Mouse (Mus musculus) neural tube, embryonic 14.5 days (tissue): ENCODE results near the gene Mbd3. TPM values are rescaled to one million over a fixed set of nuclear protein-coding genes. Genes with fewer than 3 reads are reported as not detected.

Experiments
- ATAC-seq: fragments of 200-750 bp; cut with Nextera tagmentation; 2 replicates; pipeline ENCODE4 v1.8.0; 2017; ENCODE audit warnings: low read depth, mild to moderate bottlenecking, moderate TSS enrichment, moderate library complexity
- H3K27ac ChIP-seq: fragments of 300-500 bp; sonication (generic); 2 replicates; pipeline ENCODE4 v1.5.1; 2014; ENCODE audit warnings: low read depth, mild to moderate bottlenecking, control low read depth, low read length, moderate library complexity, mixed read lengths
- H3K27me3 ChIP-seq: fragments of 300-500 bp; sonication (generic); 2 replicates; pipeline ENCODE4 v1.6.1; 2014; ENCODE audit warnings: low read length; ENCODE audit not compliant: control insufficient read depth, insufficient read depth
- H3K36me3 ChIP-seq: fragments of 300-500 bp; sonication (generic); 2 replicates; pipeline ENCODE4 v1.6.1; 2014; ENCODE audit warnings: low read length, mixed read lengths; ENCODE audit not compliant: control insufficient read depth, insufficient read depth
- H3K4me1 ChIP-seq: fragments of 300-500 bp; sonication (generic); 2 replicates; pipeline ENCODE4 v1.6.1; 2014; ENCODE audit warnings: low read length; ENCODE audit not compliant: control insufficient read depth, insufficient read depth
- H3K4me2 ChIP-seq: fragments of 300-500 bp; sonication (generic); 2 replicates; pipeline ENCODE4 v1.6.1; 2014; ENCODE audit warnings: mild to moderate bottlenecking, low read depth, low read length, control low read depth
- H3K4me3 ChIP-seq: fragments of 300-500 bp; sonication (generic); 2 replicates; pipeline ENCODE4 v1.5.1; 2014; ENCODE audit warnings: low read depth, low read length, control low read depth, mixed read lengths
- H3K9ac ChIP-seq: fragments of 300-500 bp; sonication (generic); replicated peaks from 2 replicates; pipeline ENCODE4 v1.6.1; 2014; ENCODE audit warnings: low read depth, mild to moderate bottlenecking, control low read depth, low read length, mixed read lengths
- H3K9me3 ChIP-seq: fragments of 300-500 bp; sonication (generic); 2 replicates; pipeline ENCODE4 v1.6.1; 2016; ENCODE audit warnings: low read length; ENCODE audit not compliant: control insufficient read depth
- WGBS: fragments of 180-500 bp; shearing (Covaris S2); extraction: QIAGEN DNeasy Blood & Tissue Kit; methylation state at CpG from one replicate; pipeline ENCODE4 v1.1.7; 2014; 5-methylcytosine and 5-hydroxymethylcytosine counted together
- polyA plus RNA-seq: library from polyadenylated mRNA; unstranded; fragments of >200 nt; fragmentation: Nextera tagmentation; extraction: Ambion mirVana; gene quantifications from 2 replicates; pipeline ENCODE4 v1.2.1, GENCODE M21; 2014

Gene Mbd3
- polyA plus RNA-seq, 1 experiment from 2014 or later, result 162 TPM

DNA sequence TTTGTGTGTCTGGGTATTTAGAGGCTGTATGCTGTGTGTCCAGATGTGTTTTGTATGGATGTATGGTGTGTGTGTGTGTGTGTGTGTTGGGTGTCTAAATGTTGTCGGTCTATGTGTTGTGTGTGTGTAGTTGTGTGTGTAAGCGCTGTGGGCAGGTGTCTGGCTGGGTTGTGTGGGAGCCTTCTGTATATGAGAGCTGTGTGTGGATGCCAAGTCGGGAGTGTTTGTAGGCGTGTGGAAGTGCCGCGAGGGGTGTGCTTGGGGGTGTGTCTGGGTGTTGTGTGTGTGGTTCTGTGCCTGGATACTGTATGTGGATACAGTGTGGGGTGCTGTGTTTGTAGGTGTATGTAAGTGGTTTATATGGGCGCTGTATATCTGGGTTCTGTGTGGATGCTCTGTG lies 42.0 kb downstream of the Mbd3 start:
- peak overlapping the region; percentile 43 for H3K4me2 ChIP-seq
- no peak for ATAC-seq
- no peaks in the 10 kb centered on the region for H3K9me3 ChIP-seq
- H3K9ac ChIP-seq, result no peak overlapping the region
- no peak overlapping the region for H3K27ac ChIP-seq
- no peak overlapping the region; the same call in 1 of the 2 replicates for H3K4me3 ChIP-seq
- H3K27me3 ChIP-seq, result peaks cover 46% of the 10 kb centered on the region
- 31% methylated on average over 7 of the region's 7 CpGs for WGBS
- peaks cover 10% of the 10 kb centered on the region; the same call in 1 of the 2 replicates for H3K4me1 ChIP-seq
- H3K36me3 ChIP-seq, result no peaks in the 10 kb centered on the region

- peak overlapping the region; percentile 26 for H3K4me3 ChIP-seq
- WGBS, result 1% methylated on average over 33 of the region's 34 CpGs
- H3K9me3 ChIP-seq, result no peaks in the 10 kb centered on the region
- H3K27ac ChIP-seq, result no peak overlapping the region
- H3K4me1 ChIP-seq, result peaks cover 10% of the 10 kb centered on the region; the same call in 1 of the 2 replicates
- H3K36me3 ChIP-seq, result no peaks in the 10 kb centered on the region
- peak overlapping the region; percentile 48 for H3K4me2 ChIP-seq
- no peak overlapping the region; the same call in 1 of the 2 replicates for H3K9ac ChIP-seq
- H3K27me3 ChIP-seq, result peaks cover 46% of the 10 kb centered on the region
- ATAC-seq, result 0 out of 2 replicates have a peak, but pooled peaks have one; percentile 14
These were observed 42.6 kb downstream of the Mbd3 start for GRCm38 (mm10) chr10:80356737-80357136.

- Histone ChIP-seq H3K4me3 (peak within 1 kb of the TSS; percentile 26), H3K9me3 (no peaks in the 10 kb centered on the region), H3K27me3 (peaks cover 46% of the 10 kb centered on the region), H3K36me3 (no peaks in the 10 kb centered on the region), H3K4me1 (peaks cover 10% of the 10 kb centered on the region; the same call in 1 of the 2 replicates), H3K9ac (no peak within 1 kb of the TSS; the same call in 1 of the 2 replicates), H3K4me2 (peak within 1 kb of the TSS; percentile 48), H3K27ac (no peak within 1 kb of the TSS)
- under 1% methylated on average over 51 of the region's 53 CpGs for WGBS
- no peak; the same call in 1 of the 2 replicates for ATAC-seq
These were observed 43.2 kb downstream of the Mbd3 start, which contains the start of gene Plk5 for GRCm38 (mm10) chr10:80356001-80356682. Gene Plk5 (plus strand): TSS chr10:80356459.

- H3K27ac ChIP-seq, result no peak overlapping the region
- no peaks in the 10 kb centered on the region for H3K36me3 ChIP-seq
- H3K4me2 ChIP-seq, result no peak overlapping the region
- H3K4me3 ChIP-seq, result no peak overlapping the region
- H3K27me3 ChIP-seq, result peaks cover 49% of the 10 kb centered on the region
- H3K4me1 ChIP-seq, result peaks cover 10% of the 10 kb centered on the region; the same call in 1 of the 2 replicates
- WGBS, result 10% methylated on average over 9 of the region's 9 CpGs
- no peak overlapping the region for H3K9ac ChIP-seq
- no peaks in the 10 kb centered on the region for H3K9me3 ChIP-seq
- ATAC-seq, result no peak
These were observed 43.9 kb downstream of the Mbd3 start for GRCm38 (mm10) chr10:80355431-80355830.

DNA sequence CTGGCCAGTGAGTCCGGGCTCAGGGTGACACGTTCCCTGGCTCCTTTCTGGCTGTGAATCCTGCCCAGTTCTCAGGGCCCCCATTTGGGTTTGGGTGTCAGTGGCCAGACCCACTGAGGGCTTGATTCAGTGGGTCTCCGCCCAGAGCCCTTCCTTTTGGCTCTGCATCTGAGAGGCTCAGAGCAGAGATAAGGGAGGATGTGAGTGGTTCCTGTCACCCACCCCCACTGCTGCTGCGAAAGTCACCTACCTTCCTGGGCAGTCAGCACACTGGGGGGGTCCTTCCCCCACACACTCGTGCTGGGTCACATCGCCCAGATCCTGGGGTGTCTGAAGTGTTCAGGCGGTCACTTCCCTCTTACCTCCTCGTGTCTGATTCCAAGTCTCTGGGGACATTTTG lies 46.6 kb downstream of the Mbd3 start:
- Histone ChIP-seq H3K36me3 (no peaks in the 10 kb centered on the region), H3K9me3 (no peaks in the 10 kb centered on the region), H3K4me1 (peaks cover 10% of the 10 kb centered on the region; the same call in 1 of the 2 replicates), H3K27me3 (peaks cover 63% of the 10 kb centered on the region), H3K4me3 (no peak overlapping the region), H3K4me2 (no peak overlapping the region), H3K27ac (no peak overlapping the region), H3K9ac (no peak overlapping the region)
- no peak for ATAC-seq
- 61% methylated on average over 8 of the region's 8 CpGs for whole genome bisulfite sequencing

DNA sequence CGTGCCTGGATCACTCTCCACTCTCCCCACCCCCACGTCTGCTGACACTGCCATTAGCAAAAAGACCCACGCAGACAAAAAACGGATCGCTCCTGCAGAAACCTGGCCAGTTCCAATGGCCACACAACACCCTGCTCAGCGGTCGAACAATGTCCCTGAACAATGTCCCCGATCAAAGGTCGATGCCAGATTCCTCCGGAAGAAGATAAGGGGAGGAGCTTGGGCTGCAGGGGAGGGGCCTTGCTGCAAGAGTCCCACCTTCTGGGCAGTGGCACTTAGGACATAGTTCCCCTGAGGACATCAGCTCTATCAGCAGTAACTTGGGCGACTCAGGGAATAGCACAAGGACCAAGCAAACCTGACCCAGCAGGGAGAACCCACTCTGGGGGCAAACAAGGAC lies 47.5 kb downstream of the Mbd3 start:
- Histone ChIP-seq H3K4me2 (no peak overlapping the region), H3K4me1 (peaks cover 8% of the 10 kb centered on the region; the same call in 1 of the 2 replicates), H3K9ac (no peak overlapping the region), H3K27me3 (peaks cover 61% of the 10 kb centered on the region), H3K27ac (no peak overlapping the region), H3K4me3 (no peak overlapping the region), H3K36me3 (no peaks in the 10 kb centered on the region), H3K9me3 (no peaks in the 10 kb centered on the region)
- 24% methylated on average over 11 of the region's 11 CpGs for WGBS
- no peak for ATAC-seq

DNA sequence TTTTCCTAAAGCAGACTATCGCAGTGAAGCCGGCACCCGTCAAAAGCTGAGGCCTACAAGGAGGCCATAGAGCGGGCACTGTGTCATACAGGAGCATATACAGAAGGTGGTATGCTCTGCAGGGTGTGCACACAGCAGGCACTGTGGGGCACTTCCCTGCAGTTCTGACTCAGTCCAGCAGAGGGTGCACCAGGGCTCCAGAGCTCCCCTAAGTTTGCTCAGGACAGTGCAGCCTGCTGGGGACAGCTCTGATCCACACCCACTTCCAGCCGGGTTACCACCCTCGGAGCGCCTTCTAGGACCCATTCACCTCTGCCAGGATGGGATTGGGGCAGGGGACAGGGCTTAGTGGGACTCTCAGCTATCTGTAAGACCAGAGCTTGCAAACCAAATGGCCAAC lies 49.1 kb downstream of the Mbd3 start:
- no peaks in the 10 kb centered on the region for H3K36me3 ChIP-seq
- H3K9ac ChIP-seq, result no peak overlapping the region
- H3K4me3 ChIP-seq, result no peak overlapping the region
- ATAC-seq, result peak; percentile 71
- no peaks in the 10 kb centered on the region for H3K9me3 ChIP-seq
- no peak overlapping the region for H3K27ac ChIP-seq
- peaks cover 51% of the 10 kb centered on the region for H3K27me3 ChIP-seq
- no peaks in the 10 kb centered on the region for H3K4me1 ChIP-seq
- H3K4me2 ChIP-seq, result no peak overlapping the region
- WGBS, result under 1% methylated on average over 7 of the region's 7 CpGs

- Histone ChIP-seq H3K27ac (no peak overlapping the region), H3K27me3 (peaks cover 57% of the 10 kb centered on the region), H3K4me2 (no peak overlapping the region), H3K9me3 (no peaks in the 10 kb centered on the region), H3K4me1 (no peaks in the 10 kb centered on the region), H3K4me3 (no peak overlapping the region), H3K9ac (no peak overlapping the region), H3K36me3 (no peaks in the 10 kb centered on the region)
- no peak for ATAC-seq
- 18% methylated on average over 26 of the region's 26 CpGs for WGBS
These were observed 50.4 kb downstream of the Mbd3 start for GRCm38 (mm10) chr10:80348981-80349380.

- H3K4me2 ChIP-seq, result no peak within 1 kb of the TSS
- H3K36me3 ChIP-seq, result no peaks in the 10 kb centered on the region
- peaks cover 63% of the 10 kb centered on the region for H3K27me3 ChIP-seq
- no peak within 1 kb of the TSS for H3K4me3 ChIP-seq
- no peaks in the 10 kb centered on the region for H3K9me3 ChIP-seq
- no peaks in the 10 kb centered on the region for H3K4me1 ChIP-seq
- WGBS, result 0% methylated on average over 38 of the region's 42 CpGs
- ATAC-seq, result no peak
- no peak within 1 kb of the TSS for H3K9ac ChIP-seq
- no peak within 1 kb of the TSS; the same call in 1 of the 2 replicates for H3K27ac ChIP-seq
These were observed 51.0 kb downstream of the Mbd3 start, which contains the start of gene Adamtsl5 for GRCm38 (mm10) chr10:80348244-80348781. Gene Adamtsl5 (minus strand): TSS chr10:80348412.
